Mouse (Mus musculus) liver, embryonic 11.5 days (tissue): ENCODE results near the gene Rtp3. TPM values are rescaled to one million over a fixed set of nuclear protein-coding genes. Genes with fewer than 3 reads are reported as not detected.

ENCODE experiments used
- polyA plus RNA-seq: library from polyadenylated mRNA; unstranded; fragments of >200 nt; fragmentation: Nextera tagmentation; extraction: Ambion mirVana; gene quantifications from 2 replicates; pipeline ENCODE4 v1.2.1, GENCODE M21; 2014

Gene Rtp3
- polyA plus RNA-seq, 1 experiment from 2014 or later = 11.1 TPM

Other genes starting within 250 kb of the Rtp3 start
- 2.1 and 6.8 TPM in 2 replicates for gene Myl3, start 248.7 kb downstream of the Rtp3 start, polyA plus RNA-seq
- 11.0 and 11.7 TPM in 2 replicates for gene Pth1r, start 243.4 kb downstream of the Rtp3 start, polyA plus RNA-seq
- gene Prss42, start 192.4 kb downstream of the Rtp3 start, polyA plus RNA-seq = not detected in 2 replicates
- gene Prss44, start 176.6 kb downstream of the Rtp3 start, polyA plus RNA-seq = not detected in 2 replicates
- not detected in 2 replicates for gene Prss43, start 163.9 kb downstream of the Rtp3 start, polyA plus RNA-seq
- gene Prss45, start 156.0 kb downstream of the Rtp3 start, polyA plus RNA-seq = not detected in 2 replicates
- gene Prss46, start 146.1 kb downstream of the Rtp3 start, polyA plus RNA-seq = not detected in 2 replicates
- gene Prss50, start 132.6 kb downstream of the Rtp3 start, polyA plus RNA-seq = 43.0 and 51.7 TPM in 2 replicates
- gene Als2cl, start 110.7 kb downstream of the Rtp3 start, polyA plus RNA-seq = 2.5 and 3.6 TPM in 2 replicates
- 0.96 and 1.5 TPM in 2 replicates for gene Tmie, start 110.5 kb downstream of the Rtp3 start, polyA plus RNA-seq
- gene Fam240a, start 73.7 kb downstream of the Rtp3 start, polyA plus RNA-seq = not detected in 2 replicates
- gene Tdgf1, start 44.4 kb downstream of the Rtp3 start, polyA plus RNA-seq = not detected in 2 replicates
- gene Lrrc2, start 39.0 kb downstream of the Rtp3 start, polyA plus RNA-seq = 0.14 and 0.60 TPM in 2 replicates
- 7.2 and 8.8 TPM in 2 replicates for gene Ltf, start 28.7 kb upstream of the Rtp3 start, polyA plus RNA-seq
- 4.7 and 5.2 TPM in 2 replicates for gene Ccrl2, start 66.9 kb upstream of the Rtp3 start, polyA plus RNA-seq
- gene Lrrfip2, start 127.0 kb upstream of the Rtp3 start, polyA plus RNA-seq = 40.0 and 40.3 TPM in 2 replicates